Mouse (Mus musculus) kidney, postnatal 25 days (tissue): ENCODE results near the gene Hoxb3.
A peak's percentile ranks its signal among the peaks of the same experiment; 100 is the strongest.

Experiments used
- DNase-seq, 2 experiments: peaks; one replicate each; pipeline ENCODE4 v3.0.0; 2021; ENCODE audit warnings: mixed read lengths in 2 of 2

Gene Hoxb3

DNA sequence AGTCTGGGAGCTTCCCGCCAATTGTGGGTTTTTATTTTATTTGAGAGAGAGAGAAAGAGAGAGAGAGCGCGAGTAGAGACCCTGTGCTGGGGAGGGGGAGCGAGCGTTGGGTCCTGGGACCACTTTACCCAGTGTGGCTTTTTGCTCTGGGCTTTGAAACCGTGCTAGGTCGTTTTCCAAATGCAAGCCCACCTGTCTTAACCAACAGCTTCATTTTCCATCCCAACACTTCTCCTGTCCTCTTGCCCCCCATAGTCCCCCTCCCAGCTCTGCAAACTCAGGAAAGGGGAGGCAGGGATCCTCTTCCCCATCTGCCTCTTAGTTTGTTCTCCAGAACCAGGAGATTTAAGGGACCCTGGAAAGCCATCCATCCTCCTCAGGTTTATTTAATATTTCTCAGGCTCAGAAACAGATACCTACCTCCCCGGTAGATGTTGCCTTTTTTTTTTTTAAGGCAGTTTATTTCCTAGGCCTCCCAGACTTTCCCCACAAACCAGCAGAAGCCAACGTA, 31.7 kb downstream of the Hoxb3 start:
- DNase-seq: no peak

DNA sequence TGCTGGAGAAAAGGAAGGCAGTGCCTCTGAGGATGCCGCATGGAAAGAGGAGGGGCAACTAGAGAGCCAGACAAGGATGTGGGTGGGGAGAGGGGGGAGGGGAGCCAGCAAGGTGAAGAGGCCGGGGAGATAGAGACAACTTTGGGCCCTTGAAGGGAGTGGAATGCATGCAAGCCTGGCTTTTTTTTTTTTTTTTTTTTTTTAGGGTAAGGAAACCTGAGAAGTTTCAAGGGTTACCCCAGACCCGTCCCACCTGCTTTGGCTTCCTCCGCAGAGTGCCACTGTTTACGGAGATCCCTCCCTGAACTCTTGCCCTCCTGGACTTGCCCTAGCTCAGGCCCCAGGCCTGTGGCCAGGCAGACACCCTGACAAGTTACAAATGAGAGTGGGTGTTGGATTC, 40.7 kb downstream of the Hoxb3 start:
- peak in 1 of 2 experiments; percentile 82 for DNase-seq

DNA sequence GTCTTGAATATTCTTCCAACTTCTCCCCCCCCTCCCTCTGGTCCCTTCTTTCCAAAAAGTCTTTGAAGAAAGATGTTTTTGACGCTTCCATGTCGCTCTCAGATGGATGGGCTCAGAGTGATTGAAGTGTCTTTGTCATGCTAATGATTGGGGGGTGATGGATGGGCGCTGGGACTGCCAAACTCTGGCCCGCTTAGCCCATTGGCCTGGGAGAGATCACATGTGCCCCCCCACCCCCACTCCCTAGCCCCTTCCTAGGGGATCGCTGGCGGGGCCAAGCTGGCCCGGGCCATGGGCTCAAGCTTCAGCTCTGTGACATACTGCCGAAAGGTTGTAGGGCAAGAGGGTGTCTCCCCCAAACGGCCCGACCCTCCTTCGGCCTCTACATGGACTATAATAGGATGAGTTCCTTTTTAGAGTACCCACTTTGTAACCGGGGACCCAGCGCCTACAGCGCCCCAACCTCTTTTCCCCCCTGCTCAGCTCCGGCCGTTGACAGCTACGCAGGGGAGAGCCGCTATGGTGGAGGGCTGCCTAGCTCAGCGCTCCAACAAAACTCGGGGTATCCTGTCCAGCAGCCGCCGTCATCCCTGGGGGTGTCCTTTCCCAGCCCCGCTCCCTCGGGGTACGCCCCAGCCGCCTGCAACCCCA, 42.4 kb downstream of the Hoxb3 start, which contains the start of gene Hoxb1:
Hoxb1 (plus strand) TSS at position 312 of the 651 bp plus-strand sequence.
- DNase-seq: no peak

DNA sequence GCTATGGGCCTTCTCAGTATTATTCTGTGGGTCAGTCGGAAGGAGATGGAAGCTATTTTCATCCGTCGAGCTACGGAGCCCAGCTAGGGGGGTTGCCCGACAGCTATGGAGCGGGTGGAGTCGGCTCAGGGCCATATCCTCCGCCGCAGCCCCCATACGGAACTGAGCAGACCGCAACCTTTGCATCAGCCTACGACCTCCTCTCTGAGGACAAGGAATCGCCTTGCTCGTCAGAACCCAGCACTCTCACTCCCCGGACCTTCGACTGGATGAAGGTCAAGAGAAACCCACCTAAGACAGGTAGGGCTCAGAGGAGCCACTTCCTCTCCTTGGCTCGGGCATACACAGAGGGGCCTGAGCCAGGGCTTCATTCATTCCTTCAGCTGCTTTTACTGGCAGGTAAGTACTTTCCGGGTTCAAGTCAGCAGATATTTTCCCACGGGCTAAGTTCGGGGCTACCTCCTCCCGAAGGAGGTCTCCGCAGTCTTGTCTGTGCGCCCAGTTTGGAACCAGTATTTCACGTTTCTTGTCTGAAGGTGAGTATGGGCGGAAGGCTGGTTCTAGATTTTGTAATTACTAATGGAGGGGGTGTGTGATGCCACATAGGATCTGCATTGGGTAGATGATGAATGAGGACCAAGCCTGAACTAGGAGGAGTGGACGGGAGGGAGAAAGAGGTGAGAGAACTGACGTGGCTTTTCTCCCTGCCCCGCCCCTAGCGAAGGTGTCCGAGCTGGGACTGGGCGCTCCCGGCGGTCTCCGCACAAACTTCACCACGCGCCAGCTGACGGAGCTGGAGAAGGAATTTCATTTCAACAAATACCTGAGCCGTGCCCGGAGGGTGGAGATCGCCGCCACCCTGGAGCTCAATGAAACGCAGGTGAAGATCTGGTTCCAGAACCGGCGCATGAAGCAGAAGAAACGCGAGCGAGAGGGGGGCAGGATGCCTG, 43.2 kb downstream of the Hoxb3 start:
- DNase-seq: peak; percentile 50 to 75

DNA sequence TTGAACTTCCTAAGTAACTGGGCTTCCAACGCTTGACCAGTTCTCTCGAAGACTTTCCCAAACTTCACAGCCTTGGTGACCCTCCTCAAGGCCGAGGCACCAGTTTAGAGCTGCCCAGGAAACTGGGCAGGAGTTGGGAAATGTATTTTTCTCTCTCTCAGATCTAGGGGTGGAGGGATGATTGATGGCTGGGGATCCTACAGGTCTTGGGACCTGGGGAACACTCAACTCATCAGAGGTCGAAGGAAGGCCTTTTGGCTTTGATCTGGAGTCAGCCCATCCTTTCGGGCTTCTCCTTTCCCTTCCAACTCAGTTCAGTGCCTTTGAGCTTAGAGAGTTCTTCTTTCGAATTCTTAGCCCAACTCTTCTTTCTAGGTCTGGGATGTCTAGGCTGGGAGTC, 44.0 kb downstream of the Hoxb3 start:
- DNase-seq: no peak

DNA sequence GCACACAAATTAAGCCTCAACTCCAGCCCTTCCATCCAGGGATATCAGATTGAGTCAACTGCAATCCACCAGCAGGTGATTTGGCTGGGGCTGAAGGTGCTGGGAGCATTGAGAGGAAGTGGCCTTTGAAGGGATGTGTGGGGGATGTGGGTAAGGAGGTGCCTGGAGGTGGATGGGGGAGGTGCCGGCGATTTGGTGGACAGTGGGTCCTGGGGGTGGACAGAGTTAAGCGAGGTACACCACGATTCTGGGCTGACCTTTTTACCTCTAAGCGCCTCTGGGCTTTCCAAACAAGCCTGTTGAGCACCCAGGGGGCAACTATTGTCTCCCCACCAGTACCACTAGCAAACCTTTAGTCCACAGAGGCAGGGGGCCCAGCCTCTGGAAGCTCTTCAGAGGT, 45.6 kb downstream of the Hoxb3 start:
- no peak for DNase-seq

DNA sequence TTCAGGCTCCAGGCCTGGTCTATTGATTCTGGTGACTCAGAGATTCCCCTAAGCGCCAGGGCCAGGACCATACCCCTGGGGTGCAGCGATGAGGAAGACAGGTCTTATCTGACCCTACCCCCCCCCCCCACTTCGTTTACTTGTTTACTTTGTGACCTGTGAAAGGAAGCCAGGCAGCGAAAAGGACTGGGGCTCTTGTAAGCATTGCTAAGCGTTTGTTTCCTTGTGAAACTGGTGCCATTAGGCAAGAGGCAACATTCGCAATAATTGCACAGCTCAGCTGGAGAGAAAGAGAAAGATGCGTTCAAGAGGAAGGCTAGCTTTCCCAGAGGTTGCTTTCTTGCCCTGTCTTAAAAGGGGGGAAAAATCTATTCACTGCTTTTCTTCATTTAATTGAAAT, 46.0 kb downstream of the Hoxb3 start:
- DNase-seq: no peak

DNA sequence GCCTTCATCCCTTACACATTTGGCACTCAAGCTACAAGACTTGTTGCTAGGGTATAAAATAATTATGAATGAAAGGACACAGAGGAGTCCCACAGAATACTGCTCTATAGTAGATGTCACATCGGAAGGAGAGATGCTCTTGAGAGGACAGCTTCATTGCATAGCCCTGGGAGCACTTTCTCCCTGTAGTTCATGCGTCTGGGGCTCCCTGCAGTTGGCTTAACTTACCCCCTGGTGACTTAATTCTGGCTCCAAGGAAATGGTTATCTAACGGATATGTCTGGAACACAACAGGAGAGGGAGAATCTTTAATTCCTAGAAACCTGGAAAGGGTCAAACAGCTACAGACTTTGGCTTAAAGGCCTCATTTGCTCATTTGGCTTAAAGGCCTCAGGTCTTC, 48.6 kb downstream of the Hoxb3 start:
- DNase-seq: no peak

DNA sequence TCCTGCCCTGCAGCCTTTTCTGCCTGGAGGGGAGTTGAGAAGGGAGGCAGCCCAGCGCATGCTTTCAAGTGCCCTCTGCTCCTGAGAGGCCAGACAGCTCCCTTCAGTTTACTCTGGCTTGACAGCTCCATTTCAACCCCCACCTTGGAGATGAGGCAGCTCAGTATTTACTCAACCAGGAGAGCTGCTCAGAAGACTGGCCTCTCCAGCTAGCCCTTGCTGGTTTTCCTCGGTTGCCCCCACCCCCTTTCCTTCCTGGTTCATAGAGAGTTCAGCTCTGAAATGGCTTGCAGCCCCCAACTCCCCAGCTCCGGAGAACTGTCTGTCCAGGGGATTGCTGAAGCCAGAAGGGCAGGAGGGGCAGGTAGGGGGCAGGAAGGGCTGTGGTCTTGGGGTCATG, 49.4 kb downstream of the Hoxb3 start:
- DNase-seq: no peak

DNA sequence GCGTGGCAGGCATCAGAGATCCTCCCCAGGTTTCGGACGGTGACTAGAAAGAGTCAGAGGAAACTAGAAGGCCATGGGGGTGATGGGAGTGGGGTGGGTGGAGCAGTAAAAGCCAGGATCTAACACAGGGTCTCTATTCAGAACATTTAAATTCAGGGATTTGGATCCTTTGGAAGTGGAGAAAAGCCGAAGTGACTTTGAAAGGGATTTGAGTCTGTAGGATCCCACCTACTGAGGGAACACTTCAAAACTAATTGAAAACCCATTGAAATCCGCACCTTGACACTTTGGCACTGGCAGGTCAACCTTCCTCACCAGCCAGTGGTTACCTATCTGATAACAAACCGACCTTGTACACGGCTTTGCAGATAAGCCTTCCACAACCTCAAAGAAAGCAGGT, 51.7 kb downstream of the Hoxb3 start:
- DNase-seq: no peak

DNA sequence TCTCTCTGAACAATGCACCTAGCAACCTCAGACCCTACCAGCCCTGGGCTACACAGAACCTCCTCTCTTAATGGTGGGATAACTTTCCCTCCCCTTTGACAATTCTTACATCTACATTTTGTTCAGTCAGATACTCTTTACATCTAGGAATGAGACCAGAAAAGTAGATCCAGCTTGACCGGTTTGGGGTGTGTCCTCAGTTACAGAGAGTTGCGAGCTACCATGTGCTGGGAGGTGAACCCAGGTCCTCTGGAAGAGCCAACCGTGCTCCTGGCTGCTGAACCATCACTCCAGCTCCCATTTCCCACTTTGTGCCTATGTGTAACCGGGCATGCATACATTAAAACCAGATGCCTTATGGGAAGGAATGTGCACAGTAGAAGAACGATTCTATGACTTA, 60.3 kb downstream of the Hoxb3 start:
- no peak for DNase-seq

DNA sequence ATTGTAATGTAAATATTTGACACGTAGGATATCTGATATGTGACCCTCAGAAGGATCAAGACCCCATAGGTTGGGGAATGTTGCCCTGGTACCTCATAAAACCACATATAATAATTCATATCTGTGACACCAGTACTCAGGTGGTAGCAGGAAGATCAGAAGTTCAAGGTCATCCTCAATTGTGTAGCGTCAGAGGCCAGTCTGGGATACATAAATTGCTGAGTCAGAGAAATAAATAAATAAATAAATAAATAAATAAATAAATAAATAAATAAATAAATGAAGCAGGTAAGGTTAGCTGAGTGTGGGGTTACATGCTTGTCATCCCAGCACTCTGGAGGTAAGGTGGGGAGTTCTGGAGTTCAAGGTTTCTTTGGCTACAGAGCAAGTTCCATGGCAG, 64.5 kb downstream of the Hoxb3 start:
- DNase-seq: no peak

DNA sequence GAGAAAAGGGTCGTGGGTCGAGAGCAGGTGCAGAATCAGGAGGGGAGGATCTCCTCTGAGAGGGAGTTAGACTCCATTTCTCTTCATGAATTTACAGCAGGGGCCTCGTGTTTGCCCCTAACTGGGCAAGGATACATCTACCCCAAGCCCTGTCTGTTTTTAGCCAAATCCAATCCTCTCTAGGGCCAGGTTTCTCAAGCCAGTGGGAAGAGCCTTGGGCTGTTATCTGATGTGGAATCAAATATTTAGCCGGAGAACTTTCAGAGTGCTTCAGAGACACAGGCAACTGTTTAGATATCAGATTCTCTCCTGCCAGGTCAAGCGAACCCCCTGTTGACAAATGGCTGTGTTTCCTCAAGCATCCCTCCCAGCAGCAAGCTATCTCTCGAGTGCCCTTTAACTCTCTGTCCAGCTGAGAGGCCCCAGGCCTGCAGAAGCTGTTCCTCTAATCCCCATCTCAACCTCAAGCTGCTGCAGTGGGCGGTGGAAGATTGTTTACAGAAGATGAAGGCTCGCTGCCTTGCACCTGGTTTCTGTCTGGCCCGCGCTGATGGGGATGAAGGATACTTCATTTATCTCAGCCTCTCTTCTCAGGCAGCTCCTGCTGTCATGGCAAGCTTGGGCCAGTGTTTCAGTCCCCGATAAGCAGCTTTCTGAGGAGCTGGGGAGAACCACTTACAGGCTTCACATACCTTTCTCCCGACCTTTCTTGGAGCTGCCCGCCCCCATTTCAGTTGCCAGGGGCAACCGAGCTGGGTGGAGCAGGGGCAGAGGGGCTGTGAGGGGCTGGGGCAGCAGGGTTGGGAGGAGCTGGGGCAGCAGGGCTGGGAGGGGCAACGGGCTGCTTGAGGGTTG, 73.9 kb downstream of the Hoxb3 start:
- no peak for DNase-seq
